ENCODE assay signal across 8 mouse cellular contexts in the genomic region with DNA sequence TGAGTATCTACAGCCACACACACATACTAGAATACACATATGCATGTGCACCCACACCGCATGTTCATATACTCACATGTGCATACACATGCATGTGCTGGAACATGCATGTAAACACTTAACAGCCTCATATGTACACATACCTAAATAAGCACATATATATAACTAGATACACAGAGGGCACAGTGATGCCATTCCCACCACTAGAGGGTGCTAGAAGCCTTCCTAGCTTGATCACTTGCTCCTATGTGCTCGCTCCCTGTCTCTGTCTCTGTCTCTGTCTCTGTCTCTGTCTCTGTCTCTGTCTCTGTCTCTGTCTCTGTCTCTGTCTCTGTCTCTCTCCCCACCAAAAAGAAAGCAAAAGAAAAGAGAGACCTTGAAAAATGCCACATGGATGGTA. TPM values are rescaled to one million over a fixed set of nuclear protein-coding genes. Genes with fewer than 3 reads are reported as not detected.
DNase-seq lines count a peak whose midpoint lies in the region; ATAC-seq and TF ChIP-seq lines count a peak whose summit lies in the region.
"Had no signal": no experiment of that assay in that cellular context is flagged by ENCODE, and none has a peak within 500 bp of the region (broad histone marks: within the 10 kb centered on the region; RNA-seq: fewer than 3 reads in every experiment).

No protein-coding gene starts in this region.

- CTCF ChIA-PET in Patski (lab: Charles Lee): interaction anchor here (1.0 to 2.2 kb wide), 5 partner anchors 9 to 19 kb away, joined by 3 to 10 read pairs (median 4); no protein-coding TSS in a partner anchor

- 58% methylated on average over 2 of the region's 2 CpGs for WGBS in liver, embryonic 11.5 days

- peak; percentile 53 for DNase-seq in liver
- no peak for DNase-seq in liver, embryonic 11.5 days (ENCODE audit: low spot score)
- no peak for DNase-seq in Patski (ENCODE audit: low read depth, low spot score)
- peak; percentile 51 to 76 for DNase-seq in cerebellum, postnatal 25 days
- DNase-seq in kidney, postnatal 14 days: peak; percentile 72
- peak; percentile 74 for DNase-seq in lung, postnatal 10 days
- DNase-seq in spleen, postnatal 36 days (ENCODE audit: low spot score in 2 of 2): peak; percentile 57 to 64

- H3K4me3 ChIP-seq in liver, embryonic 11.5 days (ENCODE audit: low read depth, low read length): no peak overlapping the region
- H3K4me3 ChIP-seq: heart, embryonic 13.5 days had no signal

- TF ChIP-seq CTCF in Patski (IDR thresholded peaks at IDR 0.05): peak; percentile 78

- no peaks in the 10 kb centered on the region for H3K9me3 ChIP-seq in liver, embryonic 11.5 days (ENCODE audit: control insufficient read depth, low read length)
- H3K9me3 ChIP-seq: heart, embryonic 13.5 days had no signal

- POLR2A ChIA-PET in Patski (lab: Charles Lee): no interaction called here

- in situ Hi-C loops in Patski (cut with MboI; ENCODE audit: low pct_unique_long_range_greater_than_20kb): no loop called here

- H3K27ac ChIP-seq in liver, embryonic 11.5 days (ENCODE audit: low read depth, low read length): no peak overlapping the region
- H3K27ac ChIP-seq: heart, embryonic 13.5 days had no signal

- H3K36me3 ChIP-seq in liver, embryonic 11.5 days (ENCODE audit: control insufficient read depth, insufficient read depth, low read length): no peaks in the 10 kb centered on the region
- H3K36me3 ChIP-seq: heart, embryonic 13.5 days had no signal

- H3K4me2 ChIP-seq in liver, embryonic 11.5 days: no peak overlapping the region
- H3K4me2 ChIP-seq: heart, embryonic 13.5 days had no signal

- ATAC-seq in liver, embryonic 11.5 days (replicated peaks; ENCODE audit: low FRiP score): no peak
- no peak for ATAC-seq in Patski

- H3K4me1 ChIP-seq in liver, embryonic 11.5 days (replicated peaks; ENCODE audit: control insufficient read depth, insufficient read depth, low read length): 0 out of 2 replicates have a peak, but pooled peaks cover 3% of the 10 kb centered on the region

- no peak overlapping the region for H3K9ac ChIP-seq in liver, embryonic 11.5 days (ENCODE audit: low read depth, low read length)
- H3K9ac ChIP-seq: heart, embryonic 13.5 days had no signal

- H3K27me3 ChIP-seq in liver, embryonic 11.5 days (replicated peaks; ENCODE audit: control insufficient read depth, insufficient read depth, low read length): no peaks in the 10 kb centered on the region; the same call in 1 of the 2 replicates
- peaks cover 4% of the 10 kb centered on the region for H3K27me3 ChIP-seq in Patski

RNA-seq across cellular contexts. Expression of a gene that starts 38.8 kb away (rescaled TPM):
- 25.1 and 31.1 TPM in 2 replicates for polyA plus RNA-seq in liver, embryonic 11.5 days (2014; fragmentation: Nextera tagmentation; extraction: Ambion mirVana)
- 80.5 TPM for polyA plus RNA-seq in Patski (2021)

Comparison
In these comparisons a context has a peak if more than half of its experiments do, and no peak if none do; other contexts are left out.
1. DNase-seq: peak in liver (single experiment), cerebellum, postnatal 25 days (2 of 2), kidney, postnatal 14 days (single experiment), lung, postnatal 10 days (single experiment) and spleen, postnatal 36 days (2 of 2); none in liver, embryonic 11.5 days (single experiment) and Patski (single experiment).